Mouse (Mus musculus): ENCODE data around the gene Gnpnat1. TPM values are rescaled to one million over a fixed set of nuclear protein-coding genes. Genes with fewer than 3 reads are reported as not detected.
"Not testable (repeated sequence)": the region's sequence is repeated elsewhere in the genome, so short reads cannot be mapped to it uniquely, and the experiment has no call there.

Gnpnat1 gene
- 34.9 and 54.4 TPM in 2 replicates for polyA plus RNA-seq (2016; fragmentation: Nextera tagmentation; extraction: Ambion mirVana)

- H3K27ac ChIP-seq; H3K36me3 ChIP-seq; DNase-seq (ENCODE audit: low spot score); H3K9me3 ChIP-seq; H3K4me3 ChIP-seq; H3K27me3 ChIP-seq (ENCODE audit: insufficient read depth, poor library complexity, severe bottlenecking); H3K4me1 ChIP-seq: not testable (repeated sequence)
- 84% methylated on average over 2 of the region's 3 CpGs for WGBS
Measured at GRCm38 (mm10) chr14:45404813-45405212, at the start of gene Gnpnat1. Gnpnat1 (minus strand) TSS chr14:45404913.

GRCm38 (mm10) chr14:45453538-45454233 is 49.0 kb upstream of the Gnpnat1 start:
- Histone ChIP-seq H3K27ac (peak overlapping the region; percentile 86), H3K4me3 (no peak overlapping the region), H3K27me3 (ENCODE audit: insufficient read depth, poor library complexity, severe bottlenecking) (no peaks in the 10 kb centered on the region), H3K9me3 (no peaks in the 10 kb centered on the region), H3K4me1 (peaks cover 61% of the 10 kb centered on the region), H3K36me3 (peaks cover 18% of the 10 kb centered on the region)
- WGBS: 59% methylated on average over 5 of the region's 5 CpGs
- peak; percentile 75 for DNase-seq (ENCODE audit: low spot score)

- Histone ChIP-seq H3K4me1 (peaks cover 57% of the 10 kb centered on the region), H3K9me3 (no peaks in the 10 kb centered on the region)
- 13% methylated on average over 11 of the region's 11 CpGs for whole genome bisulfite sequencing
Measured at GRCm38 (mm10) chr14:45452861-45453512, 48.3 kb upstream of the Gnpnat1 start.

GRCm38 (mm10) chr14:45452148-45452547 is 47.4 kb upstream of the Gnpnat1 start:
- Histone ChIP-seq H3K36me3 (0 out of 2 replicates have a peak, but pooled peaks cover 3% of the 10 kb centered on the region), H3K4me3 (no peak overlapping the region), H3K9me3 (no peaks in the 10 kb centered on the region), H3K27ac (peak overlapping the region; percentile 86), H3K27me3 (ENCODE audit: insufficient read depth, poor library complexity, severe bottlenecking) (no peaks in the 10 kb centered on the region), H3K4me1 (peaks cover 56% of the 10 kb centered on the region)
- peak; percentile 74 for DNase-seq (ENCODE audit: low spot score)
- WGBS: 47% methylated on average over 4 of the region's 4 CpGs

More at GRCm38 (mm10) chr14:45452861-45453512, 48.3 kb upstream of the Gnpnat1 start:
- peaks cover 11% of the 10 kb centered on the region for H3K36me3 ChIP-seq
- H3K27me3 ChIP-seq (ENCODE audit: insufficient read depth, poor library complexity, severe bottlenecking): no peaks in the 10 kb centered on the region
- H3K4me3 ChIP-seq: no peak overlapping the region
- DNase-seq (ENCODE audit: low spot score): peak; percentile 75
- peak overlapping the region; percentile 86 for H3K27ac ChIP-seq

GRCm38 (mm10) chr14:45451090-45451489 is 46.4 kb upstream of the Gnpnat1 start:
- no peak overlapping the region for H3K4me3 ChIP-seq
- no peaks in the 10 kb centered on the region for H3K36me3 ChIP-seq
- peaks cover 47% of the 10 kb centered on the region for H3K4me1 ChIP-seq
- H3K9me3 ChIP-seq: no peaks in the 10 kb centered on the region
- WGBS: 11% methylated on average over 2 of the region's 2 CpGs
- no peak for DNase-seq (ENCODE audit: low spot score)
- H3K27me3 ChIP-seq (ENCODE audit: insufficient read depth, poor library complexity, severe bottlenecking): no peaks in the 10 kb centered on the region
- H3K27ac ChIP-seq: peak overlapping the region; percentile 43

GRCm38 (mm10) chr14:45446777-45447176 is 42.1 kb upstream of the Gnpnat1 start:
- no peaks in the 10 kb centered on the region for H3K9me3 ChIP-seq
- peaks cover 33% of the 10 kb centered on the region for H3K4me1 ChIP-seq
- H3K27ac ChIP-seq: no peak overlapping the region
- no peaks in the 10 kb centered on the region for H3K36me3 ChIP-seq
- DNase-seq (ENCODE audit: low spot score): no peak
- WGBS: 73% methylated on average over 3 of the region's 3 CpGs
- H3K4me3 ChIP-seq: no peak overlapping the region
- H3K27me3 ChIP-seq (ENCODE audit: insufficient read depth, poor library complexity, severe bottlenecking): no peaks in the 10 kb centered on the region

DNA sequence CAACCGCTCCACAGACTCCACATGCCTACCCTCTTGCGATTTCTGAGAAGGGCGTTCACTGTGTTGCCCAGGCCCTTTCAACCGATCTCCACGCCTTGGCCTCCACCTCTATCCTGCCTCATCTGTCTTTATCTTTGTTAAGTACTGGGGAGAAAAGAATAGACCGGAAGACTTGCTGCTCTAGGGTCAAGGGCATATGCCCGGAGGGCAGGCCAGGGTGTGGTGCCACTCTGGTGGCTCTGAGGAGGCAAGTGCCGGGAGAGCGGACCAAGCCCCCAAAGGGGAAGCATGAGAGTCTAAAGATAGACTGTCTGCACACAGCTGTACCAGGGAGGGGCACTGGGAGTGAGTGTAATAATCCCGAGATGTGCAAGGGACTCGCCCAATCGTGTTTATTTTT is 40.7 kb upstream of the Gnpnat1 start:
- Histone ChIP-seq H3K4me3 (no peak overlapping the region), H3K9me3 (no peaks in the 10 kb centered on the region), H3K27ac (peak overlapping the region; percentile 81), H3K27me3 (ENCODE audit: insufficient read depth, poor library complexity, severe bottlenecking) (no peaks in the 10 kb centered on the region), H3K4me1 (peaks cover 23% of the 10 kb centered on the region), H3K36me3 (no peaks in the 10 kb centered on the region)
- WGBS: 36% methylated on average over 12 of the region's 12 CpGs
- DNase-seq (ENCODE audit: low spot score): peak; percentile 74

GRCm38 (mm10) chr14:45444870-45445269 is 40.2 kb upstream of the Gnpnat1 start:
- peaks cover 22% of the 10 kb centered on the region for H3K4me1 ChIP-seq
- no peak overlapping the region for H3K4me3 ChIP-seq
- H3K27ac ChIP-seq: peak overlapping the region; percentile 81
- H3K27me3 ChIP-seq (ENCODE audit: insufficient read depth, poor library complexity, severe bottlenecking): no peaks in the 10 kb centered on the region
- WGBS: 44% methylated on average over 7 of the region's 7 CpGs
- DNase-seq (ENCODE audit: low spot score): no peak
- no peaks in the 10 kb centered on the region for H3K9me3 ChIP-seq
- H3K36me3 ChIP-seq: no peaks in the 10 kb centered on the region

DNA sequence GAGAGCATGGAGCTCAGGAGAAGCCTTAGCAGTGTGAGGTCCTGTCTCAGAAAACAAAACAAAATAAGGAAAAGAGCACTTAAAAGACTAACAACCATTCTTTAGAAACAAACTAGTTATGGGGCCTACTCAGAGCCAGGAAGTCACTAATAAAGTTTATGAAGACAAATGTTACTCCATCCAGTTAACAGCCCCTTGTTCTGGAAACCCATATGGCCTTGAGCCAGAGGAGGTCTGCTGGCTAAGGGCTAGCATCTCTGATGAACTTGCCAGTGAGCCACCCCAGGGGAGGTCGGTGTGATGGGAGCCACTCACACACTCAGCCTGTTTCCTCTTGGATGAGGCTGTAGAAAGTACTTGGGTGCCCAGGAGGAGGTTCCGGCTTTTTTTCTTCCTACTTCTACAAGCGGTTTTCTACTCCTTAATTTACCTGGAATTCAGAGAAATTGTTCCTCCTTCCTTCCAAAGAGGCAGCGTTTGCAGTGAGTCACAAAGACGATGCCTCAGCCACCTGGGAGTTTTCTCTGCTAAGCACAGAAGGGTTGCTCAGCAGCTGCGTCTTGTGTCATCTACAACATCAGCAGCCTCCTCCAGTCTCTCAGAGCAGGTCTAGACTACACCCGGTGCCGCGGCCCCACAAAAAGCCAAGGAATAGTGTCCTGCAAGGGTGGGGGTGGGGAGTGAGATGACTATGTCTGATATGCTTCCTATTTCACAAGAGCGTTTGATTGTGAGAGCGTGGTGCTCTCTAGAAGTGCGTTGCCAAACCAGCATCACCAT is 38.3 kb upstream of the Gnpnat1 start:
- H3K27me3 ChIP-seq (ENCODE audit: insufficient read depth, poor library complexity, severe bottlenecking): no peaks in the 10 kb centered on the region
- no peak overlapping the region; the same call in 1 of the 2 replicates for H3K27ac ChIP-seq
- WGBS: 58% methylated on average over 12 of the region's 12 CpGs
- no peaks in the 10 kb centered on the region for H3K9me3 ChIP-seq
- no peaks in the 10 kb centered on the region for H3K36me3 ChIP-seq
- DNase-seq (ENCODE audit: low spot score): no peak
- H3K4me3 ChIP-seq: no peak overlapping the region
- H3K4me1 ChIP-seq: peaks cover 24% of the 10 kb centered on the region

DNA sequence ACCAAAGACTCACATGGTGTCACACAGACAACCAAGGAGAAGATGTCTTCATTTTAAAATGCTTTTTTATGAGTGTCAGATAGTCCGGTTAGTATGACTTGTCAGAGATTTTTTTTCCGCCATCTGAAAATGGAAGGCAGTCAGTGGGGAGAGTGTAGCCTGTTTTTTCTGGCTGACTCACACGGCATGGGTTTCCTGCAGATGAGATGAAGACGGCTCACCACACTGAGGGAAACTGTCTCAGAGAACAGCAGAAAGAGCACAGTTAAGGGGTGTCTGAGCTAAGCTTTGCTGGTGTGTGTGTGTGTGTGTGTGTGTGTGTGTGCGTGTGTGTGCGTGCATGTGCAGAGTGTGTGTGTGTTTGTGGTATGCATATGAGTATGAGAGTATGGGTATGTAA is 36.6 kb upstream of the Gnpnat1 start:
- 73% methylated on average over 6 of the region's 6 CpGs for WGBS
- Histone ChIP-seq H3K27me3 (ENCODE audit: insufficient read depth, poor library complexity, severe bottlenecking) (no peaks in the 10 kb centered on the region), H3K4me3 (no peak overlapping the region), H3K9me3 (no peaks in the 10 kb centered on the region), H3K36me3 (no peaks in the 10 kb centered on the region), H3K27ac (no peak overlapping the region), H3K4me1 (peaks cover 37% of the 10 kb centered on the region)
- DNase-seq (ENCODE audit: low spot score): no peak

DNA sequence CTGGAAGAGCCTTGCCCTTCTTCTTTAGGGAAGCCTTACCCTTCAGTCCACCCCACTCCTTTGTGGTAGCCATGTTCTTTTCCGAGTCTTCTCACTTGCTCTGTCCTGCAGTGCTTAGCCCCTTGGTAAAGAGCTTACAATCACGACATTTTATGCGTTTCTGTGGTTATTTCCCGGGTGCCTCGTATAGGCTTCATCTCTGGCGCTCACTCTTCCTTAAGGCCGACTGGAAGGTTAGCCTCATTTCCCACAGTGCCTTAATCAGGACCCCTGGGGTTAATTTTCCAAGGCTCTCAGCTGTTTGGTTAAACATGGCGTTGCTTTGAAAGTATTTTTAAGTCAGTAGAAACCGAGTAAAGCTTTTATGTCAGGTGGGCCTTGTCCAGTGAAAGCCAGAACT is 34.7 kb upstream of the Gnpnat1 start:
- Histone ChIP-seq H3K4me3 (no peak overlapping the region), H3K4me1 (peaks cover 30% of the 10 kb centered on the region), H3K27me3 (ENCODE audit: insufficient read depth, poor library complexity, severe bottlenecking) (no peaks in the 10 kb centered on the region), H3K9me3 (no peaks in the 10 kb centered on the region), H3K36me3 (no peaks in the 10 kb centered on the region), H3K27ac (no peak overlapping the region)
- no peak for DNase-seq (ENCODE audit: low spot score)
- WGBS: 71% methylated on average over 9 of the region's 9 CpGs

GRCm38 (mm10) chr14:45438931-45439275 is 34.2 kb upstream of the Gnpnat1 start:
- 90% methylated on average over 2 of the region's 2 CpGs for WGBS
- Histone ChIP-seq H3K36me3 (no peaks in the 10 kb centered on the region), H3K4me1 (peaks cover 30% of the 10 kb centered on the region), H3K4me3 (no peak overlapping the region), H3K27me3 (ENCODE audit: insufficient read depth, poor library complexity, severe bottlenecking) (no peaks in the 10 kb centered on the region), H3K27ac (no peak overlapping the region), H3K9me3 (no peaks in the 10 kb centered on the region)
- DNase-seq (ENCODE audit: low spot score): no peak
